Mouse (Mus musculus) lung, adult 2 months (tissue): ENCODE measurements around the gene Zgrf1.

ENCODE experiments used
- CTCF ChIP-seq: fragments of 200-500 bp; IDR thresholded peaks from 2 replicates; pipeline ENCODE4 v1.5.1; 2011; ENCODE audit warnings: mild to moderate bottlenecking, low read length, control low read depth; ENCODE audit not compliant: insufficient read depth
- POLR2A ChIP-seq: fragments of 200-500 bp; IDR thresholded peaks from 2 replicates; pipeline ENCODE4 v1.6.1; 2011; ENCODE audit warnings: low read depth, mild to moderate bottlenecking, control low read depth, low read length, borderline replicate concordance; ENCODE audit errors: extremely low read depth

DNA sequence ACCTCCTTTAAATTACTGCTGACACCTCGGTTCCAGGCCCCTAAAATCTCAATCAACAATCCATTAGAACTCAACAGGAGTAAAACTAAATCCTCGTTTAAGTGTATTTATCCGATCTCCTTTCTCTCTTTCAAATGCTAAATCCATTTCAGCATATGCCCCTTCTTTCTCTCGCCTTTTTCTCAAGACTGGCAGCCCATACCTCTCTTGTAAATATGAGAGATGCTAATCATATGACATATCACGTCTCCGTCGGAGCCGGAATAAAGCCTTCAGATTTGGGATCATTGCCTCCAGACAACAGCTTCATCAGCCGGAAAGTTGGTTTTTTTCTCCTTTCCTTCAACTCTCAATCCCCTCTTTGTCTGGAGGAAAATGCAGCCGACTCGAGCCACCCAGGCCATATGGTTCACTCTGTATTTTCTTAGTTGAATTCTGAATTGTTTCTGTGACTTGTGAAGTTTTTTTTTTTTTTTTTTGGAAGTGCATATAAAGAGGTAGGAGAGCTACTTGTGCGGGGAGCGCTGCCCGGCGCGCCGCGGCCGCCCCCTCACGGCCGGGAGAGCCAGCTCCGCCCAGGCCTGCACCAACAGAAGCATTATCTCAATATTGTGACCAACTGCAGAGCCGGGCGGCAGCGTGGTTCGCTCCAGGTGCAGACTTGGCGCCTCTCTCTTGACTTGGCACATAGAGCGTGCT lies 72.6 kb downstream of the Zgrf1 start:
- TF ChIP-seq CTCF (no peak), POLR2A (no peak)
